Mouse (Mus musculus): ENCODE data around the gene Nppc.

Gene Nppc

GRCm38 (mm10) chr1:86670279-86671038 lies at the start of gene Nppc:
TSS of gene Nppc (minus strand) at chr1:86670571.
- no peak for DNase-seq (ENCODE audit: low spot score)

GRCm38 (mm10) chr1:86719391-86719790 lies 49.0 kb upstream of the Nppc start:
- DNase-seq (ENCODE audit: low spot score), result no peak

- no peak for DNase-seq (ENCODE audit: low spot score)
Measured at GRCm38 (mm10) chr1:86718190-86718589, 47.8 kb upstream of the Nppc start.

GRCm38 (mm10) chr1:86713054-86713453 lies 42.7 kb upstream of the Nppc start:
- no peak for DNase-seq (ENCODE audit: low spot score)

GRCm38 (mm10) chr1:86712045-86712444 lies 41.7 kb upstream of the Nppc start:
- no peak for DNase-seq (ENCODE audit: low spot score)

DNA sequence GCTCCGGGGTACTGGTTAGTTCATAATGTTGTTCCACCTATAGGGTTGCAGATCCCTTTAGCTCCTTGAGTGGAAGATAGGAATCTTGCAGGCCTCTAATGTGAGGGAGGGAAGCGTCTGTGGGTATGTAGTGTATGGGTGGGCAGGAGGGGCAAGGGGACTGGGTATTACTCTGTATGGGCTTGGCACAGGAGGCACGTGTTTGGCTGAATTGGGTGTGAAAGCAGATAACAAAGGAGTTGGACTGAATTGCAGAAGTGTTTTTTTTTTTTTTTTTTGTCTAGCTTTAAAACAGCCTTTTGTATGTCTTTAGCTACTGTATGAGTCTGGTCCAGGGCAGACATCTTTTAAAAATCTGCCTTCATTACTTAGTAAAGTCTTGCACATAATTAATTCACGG lies 39.2 kb upstream of the Nppc start:
- DNase-seq (ENCODE audit: low spot score), result no peak

GRCm38 (mm10) chr1:86705461-86705860 lies 35.1 kb upstream of the Nppc start:
- DNase-seq (ENCODE audit: low spot score), result no peak

GRCm38 (mm10) chr1:86703965-86704326 lies 33.6 kb upstream of the Nppc start:
- DNase-seq (ENCODE audit: low spot score), result peak; percentile 41

DNA sequence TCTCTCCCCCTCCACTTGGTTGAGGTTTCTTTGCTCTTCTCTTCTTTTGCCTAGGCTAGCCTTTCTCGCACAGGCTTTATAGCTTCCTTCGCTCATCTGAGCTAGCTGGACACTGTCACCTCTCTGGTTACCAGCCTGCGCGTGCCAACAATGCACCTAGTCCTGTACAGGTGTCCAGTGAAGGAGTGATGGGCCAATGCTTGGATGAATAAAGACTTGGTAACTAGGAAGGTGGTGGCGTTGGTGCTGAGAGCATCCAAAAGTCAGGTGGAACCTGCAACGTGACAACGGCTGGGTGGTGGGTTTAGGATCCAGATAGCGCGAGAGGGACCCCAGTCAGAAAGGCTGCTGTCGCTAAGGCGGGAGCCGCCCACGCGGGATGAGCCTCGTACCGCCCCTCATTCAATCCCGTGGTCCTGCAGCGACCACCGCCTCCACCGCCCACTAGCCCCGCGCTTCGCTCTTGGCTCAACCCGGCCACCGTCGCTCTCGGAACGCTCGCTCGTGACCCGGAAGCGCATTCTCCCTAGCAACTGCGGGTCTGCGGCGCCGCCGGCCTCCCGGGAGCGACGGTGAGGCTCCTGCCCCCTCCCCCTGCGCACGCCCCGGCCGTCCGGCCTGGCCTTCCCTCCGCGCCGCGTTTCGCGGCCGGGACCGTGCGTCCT lies 33.1 kb upstream of the Nppc start, which contains the start of gene Dis3l2:
Gene Dis3l2 (plus strand): TSS at position 509 of the 665 bp plus-strand sequence.
- peak; percentile 56 for DNase-seq (ENCODE audit: low spot score)

DNA sequence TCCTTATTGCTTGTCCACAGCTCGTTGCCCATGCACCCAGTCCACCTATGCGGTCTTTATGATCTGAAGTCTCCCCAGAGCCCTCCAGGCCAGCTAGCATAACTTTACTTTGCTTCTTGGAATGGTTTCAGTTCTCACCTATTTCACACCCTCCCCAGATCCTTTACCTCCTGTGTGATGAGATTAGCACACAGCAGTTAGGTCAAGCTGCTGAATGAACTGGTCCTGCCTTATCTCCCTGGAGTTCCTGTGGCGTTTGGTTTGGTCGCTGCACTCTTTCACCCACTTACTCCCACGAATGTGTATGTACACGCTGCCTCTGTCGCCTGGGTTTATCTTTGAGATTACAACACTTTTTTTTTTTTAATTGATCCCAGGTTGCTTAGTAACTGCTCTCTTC lies 30.0 kb upstream of the Nppc start:
- DNase-seq (ENCODE audit: low spot score), result peak; percentile 37

GRCm38 (mm10) chr1:86699346-86700136 lies 29.2 kb upstream of the Nppc start:
- no peak for DNase-seq (ENCODE audit: low spot score)

DNA sequence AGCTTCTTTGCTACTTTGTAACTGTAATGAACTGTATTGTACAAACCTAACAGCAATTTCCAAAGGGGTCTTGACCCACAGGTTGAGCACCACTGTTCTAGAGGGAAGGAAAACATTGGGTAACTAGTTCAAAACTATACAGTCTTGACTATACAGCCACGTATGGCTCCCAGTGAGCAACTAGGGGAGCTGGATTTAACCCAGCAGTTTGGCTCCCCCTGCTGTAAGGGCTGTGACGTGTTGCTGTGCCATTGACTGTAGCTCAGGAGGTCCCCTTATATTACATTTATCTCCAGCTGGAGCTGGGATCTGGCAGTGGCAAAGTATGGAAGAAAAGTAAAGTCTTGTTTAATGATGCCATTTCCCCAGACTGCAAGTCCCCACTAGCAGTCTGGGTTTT lies 28.4 kb upstream of the Nppc start:
- DNase-seq (ENCODE audit: low spot score), result no peak

DNA sequence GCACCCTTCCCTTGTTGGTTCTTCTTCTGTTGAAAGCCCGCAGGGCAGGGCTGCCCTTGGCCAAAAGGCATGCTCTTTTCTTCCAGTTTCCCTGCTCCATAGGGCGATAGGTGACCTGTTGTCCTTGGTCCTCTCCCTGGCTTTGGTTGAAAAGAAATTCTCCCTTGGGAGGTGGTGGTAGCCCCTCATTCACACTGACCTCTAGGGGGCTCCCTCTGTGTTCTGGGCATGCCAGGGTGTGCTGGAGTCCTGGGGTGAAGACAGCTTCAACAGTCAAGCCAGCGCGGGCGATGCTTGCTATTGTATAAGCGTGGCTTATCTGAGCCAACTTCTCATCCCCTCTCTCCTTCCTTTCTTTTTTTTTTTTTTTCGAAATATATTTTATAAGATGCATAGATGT lies 26.6 kb upstream of the Nppc start:
- DNase-seq (ENCODE audit: low spot score), result no peak

GRCm38 (mm10) chr1:86691027-86691426 lies 20.7 kb upstream of the Nppc start:
- DNase-seq (ENCODE audit: low spot score), result no peak

GRCm38 (mm10) chr1:86687236-86687635 lies 16.9 kb upstream of the Nppc start:
- DNase-seq (ENCODE audit: low spot score), result no peak

DNA sequence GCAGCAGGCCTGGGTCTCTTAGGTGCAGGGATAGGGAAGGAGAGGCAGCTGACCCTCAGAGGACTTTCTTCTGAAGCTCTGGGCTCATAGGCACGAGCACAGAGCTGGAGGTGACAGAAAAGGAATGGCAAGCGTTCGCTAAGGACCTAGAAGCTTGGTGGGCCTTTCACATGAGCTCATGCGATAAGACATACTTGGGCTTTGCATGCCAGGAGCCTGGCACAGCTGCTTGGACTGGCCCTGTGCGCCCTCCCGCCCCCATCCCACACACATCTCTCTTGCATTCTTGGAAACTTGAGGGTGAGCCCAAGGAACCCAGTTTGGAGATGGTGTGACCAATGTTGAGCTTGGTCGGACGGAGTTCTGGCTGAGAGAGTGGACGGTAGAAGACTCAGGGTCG lies 8.3 kb upstream of the Nppc start:
- DNase-seq (ENCODE audit: low spot score), result no peak

DNA sequence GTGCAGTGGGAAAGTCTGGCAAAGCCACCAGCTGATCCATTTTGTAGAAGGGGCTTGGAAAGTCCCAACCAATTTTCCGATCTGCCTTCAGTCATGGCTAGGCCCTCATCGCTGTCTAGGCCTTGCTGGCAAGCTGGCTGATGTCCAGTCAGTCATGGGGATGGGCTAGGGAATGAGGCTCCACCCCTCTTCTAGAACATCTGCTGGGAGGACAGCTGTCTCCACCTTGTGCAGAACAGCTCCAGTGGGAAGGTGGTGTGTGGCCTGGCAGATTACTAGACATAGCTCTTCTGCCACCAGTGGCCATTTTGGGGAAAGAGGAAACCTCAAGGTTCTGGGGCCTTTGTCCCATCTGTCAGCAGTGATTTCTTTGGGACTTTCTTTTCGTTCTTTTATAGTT lies 7.3 kb upstream of the Nppc start:
- no peak for DNase-seq (ENCODE audit: low spot score)

DNA sequence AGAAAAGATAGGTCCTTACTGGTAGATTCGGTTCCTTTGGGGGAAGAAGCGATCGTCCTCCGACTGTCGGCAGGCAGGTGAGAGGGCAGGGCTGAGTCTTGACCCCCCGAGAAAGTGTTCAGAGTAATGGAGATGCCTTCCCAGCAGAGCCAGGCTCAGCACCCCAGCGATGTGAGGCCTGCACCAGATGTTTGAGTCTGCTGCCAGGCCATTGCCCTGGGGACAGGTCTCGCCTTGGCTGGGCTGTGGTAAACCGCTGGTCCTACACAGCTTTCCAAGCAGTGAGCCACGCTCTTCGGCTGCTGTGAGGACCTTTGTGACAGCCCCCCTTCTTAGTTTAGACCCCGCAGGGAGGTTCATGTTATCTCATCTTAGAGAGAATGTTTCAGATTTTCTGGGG lies 4.8 kb upstream of the Nppc start:
- no peak for DNase-seq (ENCODE audit: low spot score)

DNA sequence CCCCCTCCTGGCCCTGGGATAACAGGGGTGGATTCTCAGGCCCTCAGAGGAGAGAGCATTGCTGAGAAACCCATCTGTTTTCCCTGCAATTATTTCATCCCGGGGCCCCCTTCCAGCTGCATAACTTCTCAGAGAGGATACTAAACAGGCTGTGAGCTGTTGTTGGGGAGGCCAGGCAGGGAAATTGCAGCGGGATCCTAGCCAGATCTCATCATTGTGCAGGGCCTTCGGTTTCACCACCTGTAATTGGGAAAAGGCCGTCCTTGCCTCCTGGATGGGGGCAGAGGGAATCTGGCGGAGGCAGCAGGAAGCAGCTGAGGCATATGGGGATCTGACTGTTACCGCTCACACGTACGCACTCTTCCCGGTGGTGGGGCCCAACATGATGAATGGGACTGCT lies 4.0 kb upstream of the Nppc start:
- DNase-seq (ENCODE audit: low spot score), result no peak

DNA sequence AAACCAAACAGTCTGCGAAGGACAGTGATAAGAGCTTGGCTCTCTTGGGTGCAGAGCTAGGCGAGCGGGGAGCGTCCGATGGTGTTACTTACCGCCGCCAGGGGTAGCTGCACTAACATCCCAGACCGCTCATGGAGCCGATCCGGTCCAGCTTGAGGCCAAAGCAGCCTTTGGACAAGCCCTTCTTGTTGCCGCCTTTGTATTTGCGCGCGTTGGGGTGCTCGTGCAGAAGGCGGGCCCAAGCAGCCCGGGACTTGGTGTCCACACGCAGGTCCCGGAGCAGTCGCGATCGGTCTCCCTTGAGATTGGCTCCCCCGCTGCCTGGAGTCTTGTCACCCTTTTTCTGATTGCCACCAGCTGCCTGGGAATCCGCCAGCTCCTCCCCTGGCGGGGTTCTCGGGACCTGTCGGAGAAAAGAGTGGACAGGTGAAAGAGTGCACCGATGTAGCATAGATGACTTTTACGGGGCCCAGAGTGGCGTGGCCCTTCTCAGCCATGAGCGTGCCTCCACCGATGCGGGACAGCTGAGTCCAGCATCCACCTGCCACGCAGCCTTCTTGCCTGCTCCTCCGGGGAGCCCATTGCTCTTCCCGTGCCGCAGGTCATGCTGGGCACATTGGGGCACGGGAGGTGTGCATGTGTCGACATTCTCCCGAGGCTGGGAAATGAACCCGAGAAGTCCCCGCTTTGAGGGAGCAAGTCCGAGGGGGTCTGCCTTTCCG lies 658 bp downstream of the Nppc start:
- DNase-seq (ENCODE audit: low spot score), result no peak

- DNase-seq (ENCODE audit: low spot score), result no peak
Measured at GRCm38 (mm10) chr1:86665091-86665490, 5.3 kb downstream of the Nppc start.

DNA sequence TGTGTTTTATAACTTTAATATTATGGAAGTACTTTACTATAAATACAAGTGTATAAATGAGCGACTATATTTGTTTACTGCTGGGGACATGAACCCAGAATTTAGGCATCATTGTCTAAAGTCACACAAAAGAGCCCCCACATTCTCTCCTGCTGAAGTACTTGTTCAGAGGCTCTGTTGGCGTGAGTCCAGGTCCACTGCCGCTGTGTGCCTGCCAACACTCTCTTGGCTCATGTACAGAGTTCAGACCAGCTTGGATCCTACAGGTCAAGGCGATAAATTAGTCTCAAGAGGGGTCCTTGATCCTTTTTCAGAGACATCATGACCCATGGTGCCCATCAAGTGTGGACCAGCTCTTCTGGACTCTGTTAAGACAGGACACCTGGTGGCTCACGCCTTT lies 13.3 kb downstream of the Nppc start:
- no peak for DNase-seq (ENCODE audit: low spot score)

Measured in c-Kit-positive CD71-positive TER-119-positive erythroid progenitor cells, embryonic 14.5 days (primary cell).